Mouse (Mus musculus): ENCODE data around the gene Serpina9. TPM values are rescaled to one million over a fixed set of nuclear protein-coding genes. Genes with fewer than 3 reads are reported as not detected.
"Not testable (repeated sequence)": the region's sequence is repeated elsewhere in the genome, so short reads cannot be mapped to it uniquely, and the experiment has no call there.

The Serpina9 gene
- total RNA-seq, 2 experiments from 2014 or later, result not detected

- no peak for DNase-seq (ENCODE audit: low spot score in 2 of 2)
Measured at GRCm38 (mm10) chr12:103989857-103990256, 23.7 kb downstream of the Serpina9 start, which contains the start of gene Serpina11. Gene Serpina11 (minus strand): TSS chr12:103989957.

DNA sequence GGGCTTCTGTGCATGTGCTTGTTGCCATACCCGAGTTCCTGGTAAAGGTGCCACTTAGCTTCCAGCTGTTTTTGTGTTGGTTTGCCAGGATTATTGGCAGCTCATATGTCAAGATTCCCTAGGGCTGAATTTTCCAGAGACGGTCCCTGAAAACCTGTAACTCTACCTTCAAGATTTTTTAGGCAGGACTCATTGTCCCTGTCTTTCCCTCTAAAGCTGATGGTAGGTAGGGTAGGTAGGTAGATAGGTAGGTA is 24.1 kb downstream of the Serpina9 start:
- no peak for DNase-seq (ENCODE audit: low spot score in 2 of 2)

GRCm38 (mm10) chr12:103988754-103989513 is 24.6 kb downstream of the Serpina9 start:
- DNase-seq (ENCODE audit: low spot score in 2 of 2), result no peak

- DNase-seq (ENCODE audit: low spot score in 2 of 2), result no peak
Measured at GRCm38 (mm10) chr12:103985868-103986267, 27.7 kb downstream of the Serpina9 start.

- DNase-seq (ENCODE audit: low spot score in 2 of 2), result no peak
Measured at GRCm38 (mm10) chr12:103984935-103985334, 28.6 kb downstream of the Serpina9 start.

GRCm38 (mm10) chr12:103981646-103982360 is 31.8 kb downstream of the Serpina9 start:
- no peak for DNase-seq (ENCODE audit: low spot score in 2 of 2)

DNA sequence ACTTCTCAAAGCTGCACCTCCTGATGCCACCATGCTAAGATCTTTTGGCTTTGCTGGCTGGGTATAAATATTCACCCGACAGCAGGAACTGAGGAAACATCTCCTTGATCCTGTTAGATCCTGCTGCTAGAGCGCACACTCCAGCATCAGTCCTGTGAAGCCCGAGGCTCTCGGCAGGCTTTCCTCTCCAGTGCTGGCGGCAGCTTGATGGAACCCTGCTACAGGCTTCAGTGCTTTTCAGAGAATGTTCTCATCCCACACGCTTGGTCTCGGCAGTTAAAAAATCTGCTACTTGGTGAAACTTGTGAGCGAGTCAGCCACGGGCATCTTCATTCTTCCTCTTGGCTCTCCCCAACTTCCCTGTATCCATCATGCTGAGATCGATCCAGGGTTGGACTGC is 35.3 kb downstream of the Serpina9 start:
- DNase-seq (ENCODE audit: low spot score in 2 of 2), result no peak

DNA sequence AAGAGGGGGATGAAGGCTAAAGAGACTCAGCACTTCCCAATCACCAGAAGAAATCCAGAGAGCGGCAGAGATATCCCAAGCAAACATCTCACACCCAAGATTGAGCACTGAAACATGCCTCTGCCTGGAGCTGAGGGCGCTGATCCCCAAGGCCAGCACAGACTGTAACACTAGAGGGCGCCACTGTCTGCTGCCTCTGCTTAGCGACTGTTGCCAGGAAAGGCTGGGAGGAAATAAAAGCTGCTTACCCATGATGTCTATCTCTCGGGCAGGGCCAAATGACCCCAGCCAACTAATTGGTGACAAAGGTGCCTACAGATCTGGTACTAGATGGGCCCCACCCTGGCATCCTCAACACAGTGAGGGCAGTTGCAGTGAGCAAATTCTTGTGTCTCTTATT is 35.7 kb downstream of the Serpina9 start:
- no peak for DNase-seq (ENCODE audit: low spot score in 2 of 2)

DNA sequence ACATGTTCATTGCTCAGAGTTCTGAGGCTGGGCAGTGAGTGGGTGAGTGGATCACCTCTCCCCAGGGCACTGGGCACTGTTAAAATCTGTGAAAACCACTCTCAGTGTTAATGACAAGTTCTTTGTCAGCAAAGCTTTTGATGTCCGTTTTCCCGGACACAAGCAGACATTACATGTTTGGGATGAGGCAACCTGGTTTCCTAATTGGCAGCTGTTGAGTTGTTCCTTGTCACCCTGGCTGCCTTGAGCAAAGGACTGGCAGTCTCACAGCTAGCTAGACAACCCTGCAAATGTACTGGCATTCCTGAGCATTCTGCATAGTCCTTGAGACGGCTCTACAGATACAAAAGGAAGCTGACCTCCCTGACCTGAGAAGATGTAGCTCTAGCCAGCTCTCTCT is 36.5 kb downstream of the Serpina9 start:
- DNase-seq (ENCODE audit: low spot score in 2 of 2), result no peak

DNA sequence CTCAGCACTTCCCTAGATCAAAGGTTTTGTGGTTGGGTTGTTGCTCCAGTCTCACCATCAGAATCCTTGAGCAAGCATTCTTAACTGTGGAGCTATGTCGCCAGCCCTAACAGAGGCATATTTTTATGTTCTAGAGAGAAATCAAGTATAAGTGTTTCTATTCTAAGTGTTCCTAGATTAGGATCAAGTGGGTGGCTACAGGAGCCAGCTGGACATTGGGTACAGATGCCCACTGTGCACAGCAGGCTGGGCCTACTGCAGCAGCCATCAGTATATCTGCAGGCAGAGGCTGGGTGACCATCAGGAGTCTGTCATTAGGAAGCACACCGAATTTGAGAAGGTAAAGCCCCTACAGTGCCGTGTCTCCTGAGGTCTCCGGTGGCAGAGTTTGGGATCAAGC is 42.5 kb downstream of the Serpina9 start:
- DNase-seq (ENCODE audit: low spot score in 2 of 2), result no peak

DNA sequence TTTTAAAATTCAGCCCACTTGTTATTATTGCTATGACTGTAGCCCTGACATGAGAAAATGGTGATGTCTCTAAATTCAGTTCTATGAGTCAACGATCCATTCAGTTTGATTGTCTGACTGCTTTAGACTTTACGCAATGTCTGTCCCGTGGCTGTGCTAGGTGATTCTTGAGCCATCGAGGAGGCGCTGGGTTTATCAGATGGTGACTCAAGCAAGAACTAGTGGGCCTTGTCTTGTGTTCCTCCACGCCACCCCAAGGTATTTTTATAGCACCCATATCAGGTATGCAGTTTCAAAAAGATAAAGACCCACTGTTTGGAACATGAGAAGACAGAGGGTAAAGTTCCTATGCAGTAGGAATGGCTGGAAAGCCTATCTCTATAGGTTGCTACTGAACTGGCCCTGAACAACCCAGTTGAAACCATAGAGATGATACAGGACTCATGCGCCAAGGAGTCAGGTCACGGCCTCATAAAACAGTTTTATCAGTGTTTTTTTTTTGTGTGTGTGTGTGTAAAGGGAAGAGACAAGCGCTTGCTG is 43.9 kb downstream of the Serpina9 start:
- DNase-seq (ENCODE audit: low spot score in 2 of 2), result no peak

- no peak for DNase-seq (ENCODE audit: low spot score in 2 of 2)
Measured at GRCm38 (mm10) chr12:103966761-103967160, 46.8 kb downstream of the Serpina9 start.

DNA sequence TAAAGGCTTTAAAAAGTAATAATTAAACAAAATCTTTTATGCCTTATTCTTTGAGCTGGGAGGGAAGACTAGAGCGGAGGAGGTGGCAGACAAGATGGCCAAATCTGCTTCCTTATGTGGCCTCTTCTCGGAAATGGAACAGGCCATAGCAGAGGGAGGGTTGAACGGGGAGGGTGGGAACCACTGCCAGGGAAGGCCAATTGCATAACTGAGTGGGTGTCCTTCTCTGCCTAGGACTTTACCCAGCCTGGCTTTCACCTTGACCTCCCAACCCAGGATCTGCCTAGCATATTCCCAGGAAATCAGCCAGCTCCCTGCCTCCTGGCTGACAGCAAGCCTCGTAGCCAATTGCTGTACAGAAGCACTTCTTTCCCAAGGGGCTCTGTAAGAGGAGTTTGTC is 50.3 kb downstream of the Serpina9 start:
- DNase-seq (ENCODE audit: low spot score in 2 of 2), result no peak

- no peak for DNase-seq (ENCODE audit: low spot score in 2 of 2)
Measured at GRCm38 (mm10) chr12:103962860-103963259, 50.7 kb downstream of the Serpina9 start.

DNA sequence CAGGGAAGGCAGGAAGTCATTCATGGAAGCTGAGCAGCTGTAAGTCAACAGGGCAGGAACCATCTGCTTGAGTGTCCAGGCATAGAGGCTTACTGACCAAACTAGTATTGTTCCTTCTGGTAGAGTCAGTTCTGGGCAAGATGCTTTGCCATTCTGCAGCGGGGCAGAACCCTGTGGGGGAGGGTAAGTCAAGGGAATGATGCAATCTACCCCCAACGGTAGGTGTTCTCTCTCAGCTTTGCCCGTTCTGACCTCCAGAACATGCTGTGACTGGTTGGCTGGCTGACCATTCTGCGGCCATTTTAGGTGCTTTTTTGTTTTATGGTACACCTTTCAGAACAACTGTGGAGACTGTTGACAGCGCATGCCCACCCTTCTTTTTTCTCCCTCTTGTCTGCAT is 51.2 kb downstream of the Serpina9 start:
- DNase-seq (ENCODE audit: low spot score in 2 of 2), result no peak

DNA sequence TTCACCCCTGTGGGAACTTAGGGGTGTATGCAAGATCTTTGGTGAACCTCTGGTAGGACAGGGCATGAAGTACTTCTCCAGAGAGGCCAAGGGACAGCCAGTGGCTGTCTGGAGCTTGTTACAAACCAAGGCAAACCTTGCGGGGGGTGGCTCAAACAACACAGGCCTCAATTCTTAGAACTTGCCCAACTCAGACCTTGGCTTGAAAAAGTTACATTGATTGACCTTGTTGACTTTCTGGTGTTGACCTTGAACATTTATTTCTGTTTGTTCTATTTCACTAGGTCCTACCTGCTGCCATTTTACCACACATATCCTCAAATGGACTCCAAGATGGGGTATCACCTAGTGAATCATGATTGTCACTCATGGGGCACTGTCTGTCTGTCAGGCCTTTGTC is 51.8 kb downstream of the Serpina9 start:
- DNase-seq (ENCODE audit: low spot score in 2 of 2), result no peak

GRCm38 (mm10) chr12:103958798-103959197 is 54.8 kb downstream of the Serpina9 start, which contains the start of gene Serpina1e:
Gene Serpina1e (minus strand): TSS chr12:103958975.
- no peak for DNase-seq (ENCODE audit: low spot score in 2 of 2)

DNA sequence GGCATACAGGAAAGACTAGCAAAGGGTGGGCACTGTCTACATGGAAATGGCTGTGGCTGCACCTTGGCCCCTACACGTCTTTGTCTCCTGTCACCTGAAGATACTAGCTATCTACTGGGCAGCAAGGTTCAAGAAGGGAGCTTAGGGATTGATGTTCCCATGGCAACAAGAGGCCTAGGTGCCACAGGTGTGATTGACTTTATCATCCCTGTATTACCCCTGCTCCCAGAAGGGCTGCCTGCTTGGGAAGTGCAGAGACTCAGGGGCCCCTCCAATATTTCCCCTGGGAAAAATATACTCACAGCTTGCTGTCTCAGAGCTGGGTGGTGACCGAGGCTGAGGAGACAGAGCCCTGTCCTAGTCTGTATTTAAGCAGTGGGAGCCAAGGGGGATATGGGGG is 57.0 kb downstream of the Serpina9 start:
- DNase-seq (ENCODE audit: low spot score in 2 of 2), result not testable (repeated sequence)

- DNase-seq (ENCODE audit: low spot score in 2 of 2), result not testable (repeated sequence)
Measured at GRCm38 (mm10) chr12:103952972-103953371, 60.6 kb downstream of the Serpina9 start.

DNA sequence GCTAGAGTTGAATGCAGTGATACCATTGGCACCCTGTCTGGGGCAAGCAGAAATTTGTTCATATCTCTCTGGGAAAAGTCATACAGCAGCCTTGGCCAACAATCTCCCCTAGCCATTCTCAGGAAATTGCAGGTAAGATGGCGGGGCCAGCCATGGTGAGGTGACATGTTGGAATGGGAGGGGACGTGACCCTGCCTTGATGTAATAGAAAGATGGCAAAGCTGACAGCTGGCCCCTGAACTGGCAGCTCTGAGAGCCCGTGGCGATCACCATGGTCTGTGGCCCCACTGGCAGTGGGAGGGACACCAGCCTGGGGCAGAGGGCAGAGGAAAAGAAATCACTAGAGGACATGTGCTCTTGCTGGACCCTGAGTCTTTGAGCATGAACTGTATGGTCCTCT is 67.3 kb downstream of the Serpina9 start:
- no peak for DNase-seq (ENCODE audit: low spot score in 2 of 2)

Measured in gastrocnemius, postnatal 4 days (tissue).